Mouse (Mus musculus) olfactory bulb, adult 2 months (tissue): ENCODE measurements around the gene Mif.
A peak's percentile ranks its signal among the peaks of the same experiment; 100 is the strongest.
"Not testable (repeated sequence)": the region's sequence is repeated elsewhere in the genome, so short reads cannot be mapped to it uniquely, and the experiment has no call there.

ENCODE experiments used
- CTCF ChIP-seq: fragments of 200-500 bp; IDR thresholded peaks from 2 replicates; pipeline ENCODE4 v1.5.1; 2012; ENCODE audit warnings: low read depth, mild to moderate bottlenecking, low read length, moderate library complexity; ENCODE audit not compliant: insufficient read depth
- POLR2A ChIP-seq: fragments of 200-500 bp; IDR thresholded peaks from 2 replicates; pipeline ENCODE4 v1.6.1; 2012; ENCODE audit warnings: mild to moderate bottlenecking, low read depth, low read length, moderate library complexity; ENCODE audit not compliant: insufficient read depth

- TF ChIP-seq POLR2A, result peak; percentile 73
- TF ChIP-seq CTCF, result not testable (repeated sequence)
Measured at GRCm38 (mm10) chr10:75859786-75860470, at the start of gene Mif.
